Mouse (Mus musculus) right cerebral cortex, postnatal 25 days (tissue): ENCODE data around the gene Rnase4.

Experiments
- DNase-seq: peaks from one replicate; pipeline ENCODE4 v3.0.0; 2022

Gene Rnase4

DNA sequence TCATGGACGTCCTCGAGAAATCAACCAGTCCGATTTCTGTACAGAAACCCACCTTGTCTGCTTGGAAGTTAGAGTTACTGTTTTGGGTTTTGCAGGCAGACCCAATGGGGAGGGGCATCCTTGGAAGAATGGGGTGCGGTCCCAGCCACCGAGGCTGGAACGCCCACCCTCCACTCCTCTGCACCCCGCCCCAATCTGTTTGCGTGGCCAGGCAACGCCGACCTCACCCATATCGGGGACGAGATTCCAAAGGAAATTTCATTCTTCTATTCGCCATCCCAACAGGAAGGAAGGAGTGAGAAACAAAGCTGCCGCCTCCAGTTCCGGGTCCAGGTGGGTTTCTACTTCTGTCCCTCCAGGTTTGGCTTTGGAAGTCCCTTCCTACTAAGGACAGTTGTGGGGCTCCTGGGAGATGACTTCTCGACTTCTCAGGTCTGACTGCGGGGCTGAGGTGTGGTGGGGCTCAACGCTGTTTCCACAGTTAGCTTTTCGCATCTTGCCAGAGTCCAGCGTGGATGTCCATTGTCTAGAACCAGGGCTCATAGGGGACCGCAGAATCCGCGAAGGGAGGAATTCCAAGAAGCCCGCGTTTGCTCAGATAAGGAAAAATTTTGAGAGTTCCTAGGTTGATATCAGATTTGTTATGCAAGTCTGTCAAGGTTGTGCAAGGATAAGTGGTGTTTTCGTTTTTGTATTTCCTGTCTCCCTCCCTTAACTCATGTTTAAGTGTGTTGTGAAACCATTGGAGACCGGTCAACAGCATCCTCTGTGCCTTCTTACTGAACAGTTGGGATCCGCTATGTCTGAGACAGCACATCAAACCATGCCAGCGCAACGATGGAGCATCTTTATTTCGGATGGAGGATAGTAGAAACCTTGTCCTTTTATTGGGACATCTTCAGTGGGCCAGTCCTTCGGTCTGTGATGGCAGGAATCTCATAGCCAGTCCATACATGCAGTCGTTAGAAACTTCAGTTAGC, at the start of gene Rnase4, which contains the start of gene Ang:
Gene Rnase4 (plus strand): TSS at position 157 of the 980 bp plus-strand sequence.
Gene Ang (plus strand): TSS at position 230 of the 980 bp plus-strand sequence.
- DNase-seq = peak; percentile 29

DNA sequence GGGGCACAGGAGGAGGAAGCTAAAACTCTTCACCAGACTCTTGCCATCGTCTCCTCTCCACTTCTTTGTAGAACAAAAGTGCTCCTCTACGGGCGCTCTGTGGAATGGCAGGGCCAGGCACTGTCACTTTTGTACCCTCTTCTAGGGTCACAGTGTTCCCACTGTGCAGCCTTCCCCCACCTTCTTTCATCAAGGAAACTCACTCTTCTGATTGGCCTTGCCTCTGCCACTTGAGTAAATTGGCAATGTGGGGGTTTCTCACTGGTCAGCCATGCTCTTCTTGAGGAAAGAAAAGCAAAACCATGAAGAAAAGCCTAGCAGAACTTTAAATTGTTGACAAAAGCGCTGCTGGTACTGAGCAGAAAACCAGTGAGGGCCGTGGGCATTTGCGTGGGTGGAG, 49.1 kb upstream of the Rnase4 start, which contains the start of gene Rnase9:
Gene Rnase9 (minus strand): TSS at position 101 of the 400 bp plus-strand sequence.
- no peak for DNase-seq

DNA sequence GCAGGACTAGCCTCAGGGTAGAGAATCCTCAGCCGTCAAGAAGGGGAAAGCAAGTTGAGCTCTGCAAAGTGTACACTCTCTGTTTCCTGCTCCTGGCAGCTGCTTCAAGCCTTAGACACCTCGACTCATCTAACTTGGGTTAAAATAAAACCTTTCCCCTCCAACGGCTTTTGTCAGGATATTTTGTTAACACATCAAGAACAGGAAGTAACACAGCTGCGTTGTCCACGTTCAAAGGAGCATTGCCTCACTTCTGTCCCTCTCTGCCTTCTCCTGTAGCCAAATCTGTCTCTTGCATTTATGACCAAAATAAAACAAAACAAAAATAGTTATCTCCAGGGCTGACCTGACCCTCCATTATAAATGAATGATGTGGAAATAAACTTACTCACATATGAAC, 43.0 kb upstream of the Rnase4 start:
- DNase-seq = no peak

DNA sequence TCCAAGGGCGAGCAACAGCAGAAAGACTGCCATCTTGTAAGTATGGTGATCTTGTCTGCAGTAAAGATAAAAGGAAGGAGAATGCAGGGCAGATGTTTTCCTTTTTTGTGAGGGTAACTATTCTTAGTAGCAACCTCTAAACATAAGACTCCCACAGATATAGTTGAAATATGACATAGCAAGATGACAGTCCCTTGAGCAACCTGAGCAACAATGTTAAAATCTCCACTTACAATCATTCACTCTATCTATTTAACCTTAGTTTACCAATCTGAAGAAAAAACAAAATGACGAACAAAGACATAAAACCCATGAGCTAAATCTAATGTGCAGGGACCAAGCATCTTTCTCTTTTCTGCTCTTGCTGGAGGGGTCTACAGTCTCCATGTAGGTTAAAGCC, 40.8 kb upstream of the Rnase4 start, which contains the start of gene Rnase11:
Gene Rnase11 (minus strand): TSS at position 101 of the 400 bp plus-strand sequence.
- no peak for DNase-seq

DNA sequence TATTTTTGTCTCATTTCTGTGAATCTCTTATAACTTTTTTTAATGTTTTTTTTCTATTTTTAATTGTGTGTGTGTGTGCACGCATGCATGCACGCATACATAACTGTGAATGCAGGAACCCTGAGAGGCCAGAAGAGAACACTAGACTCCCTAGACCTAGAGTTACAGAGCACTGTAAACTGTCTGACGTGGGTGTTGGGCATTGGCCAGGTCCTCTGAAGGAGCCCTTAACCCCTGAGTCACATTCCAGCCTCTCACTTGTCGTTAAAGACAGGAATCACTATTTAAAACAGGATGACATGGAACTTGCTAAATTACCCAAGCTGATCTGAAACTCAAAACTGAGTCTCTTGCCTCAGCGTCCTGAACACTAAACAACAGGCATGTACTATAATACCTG, 38.9 kb upstream of the Rnase4 start:
- DNase-seq = no peak

DNA sequence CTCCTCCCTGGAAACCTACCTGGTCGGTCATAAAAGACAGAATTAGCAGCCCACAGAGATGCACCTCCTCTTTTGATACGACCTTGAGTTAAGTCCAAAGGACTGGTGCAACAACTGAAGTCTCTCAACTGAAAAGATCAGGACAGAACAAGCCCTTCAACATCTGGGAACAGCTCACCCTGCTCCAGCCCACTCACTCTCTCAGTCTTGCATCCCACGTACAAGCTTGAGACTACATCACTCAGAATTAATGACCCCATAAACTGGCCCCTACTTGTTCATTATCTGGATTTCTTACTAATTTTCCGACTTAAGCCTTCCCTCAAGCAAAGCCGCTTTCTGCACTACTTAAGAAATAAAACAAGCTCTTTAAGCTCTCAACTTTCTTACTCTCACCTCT, 37.7 kb upstream of the Rnase4 start:
- no peak for DNase-seq

DNA sequence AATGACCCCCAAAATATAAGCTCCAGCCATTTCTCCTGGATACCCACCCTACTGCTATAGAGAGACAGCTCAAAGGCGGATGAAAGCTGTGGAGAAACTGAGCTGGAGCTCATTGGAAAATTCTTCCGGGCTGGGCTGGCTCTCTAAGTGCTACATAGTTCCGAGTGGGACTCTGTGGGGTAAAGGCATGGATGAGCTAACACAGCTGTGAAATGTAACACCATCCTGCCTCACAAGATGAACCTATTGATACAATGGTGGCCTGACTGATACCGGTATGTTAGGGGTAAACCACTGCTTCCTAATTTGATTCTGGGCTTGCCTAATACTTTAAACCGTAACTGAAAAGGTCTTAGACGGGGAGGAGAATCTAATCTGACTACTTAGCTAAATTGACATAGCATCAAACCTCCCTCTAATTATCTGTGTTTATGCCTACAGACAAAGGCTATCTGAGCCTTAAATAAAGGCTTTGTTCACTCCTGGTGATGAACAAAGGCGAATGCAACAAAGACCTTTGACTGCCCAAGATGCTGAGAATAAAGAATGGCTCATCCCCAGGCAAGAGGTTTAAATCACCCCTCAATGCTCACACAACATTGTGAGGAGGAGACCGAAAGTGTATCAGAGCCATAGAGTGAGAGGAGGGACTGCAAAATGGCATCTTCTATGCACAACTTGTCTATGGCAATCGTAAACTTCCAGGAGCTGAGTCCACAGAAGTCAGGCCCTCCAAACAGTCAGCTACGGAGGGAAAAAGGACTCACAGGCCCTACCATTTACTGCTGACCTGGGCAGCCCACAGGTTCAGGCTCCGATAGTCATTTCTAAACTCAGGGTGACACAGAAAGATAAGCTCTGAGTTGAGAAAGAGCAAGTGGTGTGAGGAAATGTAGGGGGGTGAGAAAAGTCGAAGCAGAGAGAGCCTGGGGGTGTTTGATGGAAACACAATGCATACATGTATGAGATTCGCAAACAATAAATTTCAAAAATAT, 36.3 kb upstream of the Rnase4 start:
- DNase-seq = no peak

- no peak for DNase-seq
Observed at GRCm38 (mm10) chr14:51057401-51057831, 33.5 kb upstream of the Rnase4 start, which contains the start of gene Rnase12. Gene Rnase12 (minus strand): TSS chr14:51057661.

GRCm38 (mm10) chr14:51060761-51061160, 30.1 kb upstream of the Rnase4 start:
- DNase-seq = no peak

DNA sequence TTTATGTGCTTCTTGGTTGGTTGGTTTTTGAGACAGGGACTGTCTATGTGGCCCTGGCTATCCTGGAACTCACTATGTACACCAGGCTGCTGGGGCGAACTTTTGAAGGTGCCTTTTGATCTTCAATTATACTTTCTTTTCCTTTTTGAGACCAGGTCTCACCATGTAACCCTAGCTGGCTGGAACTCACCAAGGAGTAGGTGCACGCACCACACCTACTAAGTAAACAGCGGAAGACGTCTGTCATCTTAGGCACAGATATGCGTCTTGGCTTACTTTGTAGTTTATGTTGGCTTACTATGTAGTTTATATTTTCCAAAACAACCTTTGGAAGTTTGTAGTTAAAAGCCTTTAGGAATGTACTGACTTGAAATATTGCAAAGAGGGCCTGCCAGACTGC, 21.9 kb upstream of the Rnase4 start:
- no peak for DNase-seq

GRCm38 (mm10) chr14:51069617-51070016, 21.3 kb upstream of the Rnase4 start:
- no peak for DNase-seq

DNA sequence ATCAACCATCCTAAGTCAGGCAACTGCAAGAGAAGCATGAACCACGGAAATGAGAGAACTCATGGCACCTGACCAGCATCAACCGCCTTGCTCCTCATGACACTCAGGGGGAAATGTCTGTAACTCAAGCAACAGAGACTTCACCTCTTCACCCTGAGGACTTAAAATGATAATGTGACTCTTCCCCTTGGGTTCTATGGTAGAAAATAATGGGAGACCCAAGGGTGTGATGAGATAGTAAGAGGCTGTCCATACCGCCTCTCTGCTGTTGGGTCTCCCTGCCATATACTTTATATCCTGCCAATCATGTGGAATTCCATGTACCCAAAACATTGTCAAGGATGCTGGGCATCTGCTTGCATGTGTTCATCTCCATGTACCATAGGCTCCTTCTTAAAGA, 16.5 kb upstream of the Rnase4 start, which contains the start of gene Olfr750:
Gene Olfr750 (minus strand): TSS at position 101 of the 400 bp plus-strand sequence.
- no peak for DNase-seq

- DNase-seq = no peak
Observed at GRCm38 (mm10) chr14:51079180-51079579, 11.7 kb upstream of the Rnase4 start.

DNA sequence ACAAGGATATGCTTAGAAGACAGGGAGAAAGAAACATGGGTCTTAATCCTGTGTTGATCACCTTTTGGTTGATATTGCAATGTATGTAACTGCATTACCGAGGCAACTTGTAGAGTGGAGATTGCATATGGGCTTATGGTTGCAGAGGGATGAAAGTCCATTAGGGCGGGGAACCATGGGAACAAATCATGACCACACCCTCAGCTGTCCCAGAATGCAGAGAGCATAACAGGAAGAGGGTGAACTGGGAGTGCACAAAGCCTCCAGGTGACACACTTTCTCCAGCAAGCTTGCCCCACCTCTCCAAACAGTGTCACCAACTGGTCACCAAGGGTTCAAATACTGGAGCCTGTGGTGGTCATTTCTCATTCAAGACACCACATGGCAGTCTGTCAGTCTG, 9.8 kb upstream of the Rnase4 start:
- DNase-seq = no peak

DNA sequence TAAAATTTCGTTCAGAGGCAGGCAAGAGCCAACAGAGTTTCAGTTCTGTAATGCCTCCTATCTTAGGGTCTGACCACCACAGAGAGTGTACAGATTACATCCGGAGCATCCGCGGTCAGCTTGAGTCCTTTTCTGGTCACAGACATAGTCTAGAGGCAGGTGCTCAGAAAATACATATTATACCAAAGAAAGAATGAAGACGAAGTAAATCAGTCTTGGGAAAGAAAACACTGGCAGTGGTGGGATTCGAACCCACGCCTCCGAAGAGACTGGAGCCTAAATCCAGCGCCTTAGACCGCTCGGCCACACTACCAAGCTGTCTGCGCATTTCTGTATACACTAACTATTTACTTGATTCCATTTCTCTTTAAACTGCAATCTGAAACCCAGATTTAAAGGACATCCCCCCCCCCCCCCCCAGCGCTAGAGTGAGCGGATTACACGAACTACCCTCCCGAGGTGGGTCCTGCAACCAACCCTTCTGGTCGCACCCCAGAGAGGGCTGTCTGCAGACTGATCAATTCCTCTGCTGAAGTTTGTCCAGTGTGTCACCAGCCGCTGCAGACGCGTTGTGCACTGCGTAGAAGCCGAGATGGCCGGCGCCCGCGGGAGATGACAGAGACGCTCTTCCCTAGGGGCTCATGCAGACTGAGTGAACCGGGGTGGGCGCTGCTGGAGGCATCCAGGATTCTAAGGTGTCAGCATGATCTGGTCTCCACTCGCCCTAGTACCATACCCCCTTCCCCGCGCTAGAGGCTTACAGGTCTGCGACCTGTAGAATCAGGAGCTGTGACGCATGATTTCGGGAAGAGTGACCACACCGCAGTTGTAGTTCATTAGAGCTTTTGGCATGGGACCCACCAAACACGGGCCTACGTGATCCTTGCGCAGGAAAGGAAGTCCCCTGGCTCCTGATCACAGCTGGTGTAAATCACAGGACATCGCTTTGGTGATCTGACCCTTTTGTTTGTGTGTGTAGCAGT, 8.0 kb upstream of the Rnase4 start:
- no peak for DNase-seq

DNA sequence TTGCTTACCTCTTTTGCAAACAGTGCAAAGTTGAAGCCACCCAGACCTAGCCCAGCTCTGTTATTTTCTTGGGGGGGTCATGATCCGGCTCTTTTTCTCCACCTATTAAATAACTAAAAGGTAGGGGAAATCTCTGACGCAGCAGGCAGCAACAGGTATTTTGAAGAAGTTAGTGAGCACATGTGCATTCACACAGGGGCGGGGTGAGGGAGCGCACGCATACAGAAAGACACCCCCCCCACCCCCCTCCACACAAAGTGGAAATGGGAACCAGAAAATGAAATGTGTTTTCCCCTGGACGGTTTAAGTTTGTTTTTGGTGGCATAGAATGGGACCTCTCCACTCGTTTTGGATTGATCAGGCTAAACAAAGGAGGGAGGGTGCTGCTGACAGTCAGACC, 7.1 kb upstream of the Rnase4 start:
- no peak for DNase-seq

- DNase-seq = no peak
Observed at GRCm38 (mm10) chr14:51085086-51085485, 5.8 kb upstream of the Rnase4 start.

DNA sequence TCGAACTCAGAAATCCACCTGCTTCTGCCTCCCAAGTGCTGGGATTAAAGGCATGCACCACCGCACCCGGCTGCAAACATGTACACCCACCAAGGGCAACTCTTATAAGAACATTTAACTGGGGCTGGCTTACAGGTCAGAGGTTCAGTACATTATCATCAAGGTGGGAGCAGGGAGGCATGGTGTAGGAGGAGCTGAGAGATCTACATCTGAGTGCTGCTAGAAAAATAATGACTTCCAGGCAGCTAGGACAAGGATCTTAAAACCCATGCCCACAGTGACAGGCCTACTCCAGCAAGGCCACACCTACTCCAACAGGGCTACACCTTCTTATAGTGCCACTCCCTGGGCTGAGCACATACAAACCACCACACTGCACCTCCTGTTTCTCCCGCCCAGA, 5.0 kb upstream of the Rnase4 start:
- no peak for DNase-seq

GRCm38 (mm10) chr14:51087762-51088161, 3.1 kb upstream of the Rnase4 start:
- no peak for DNase-seq

DNA sequence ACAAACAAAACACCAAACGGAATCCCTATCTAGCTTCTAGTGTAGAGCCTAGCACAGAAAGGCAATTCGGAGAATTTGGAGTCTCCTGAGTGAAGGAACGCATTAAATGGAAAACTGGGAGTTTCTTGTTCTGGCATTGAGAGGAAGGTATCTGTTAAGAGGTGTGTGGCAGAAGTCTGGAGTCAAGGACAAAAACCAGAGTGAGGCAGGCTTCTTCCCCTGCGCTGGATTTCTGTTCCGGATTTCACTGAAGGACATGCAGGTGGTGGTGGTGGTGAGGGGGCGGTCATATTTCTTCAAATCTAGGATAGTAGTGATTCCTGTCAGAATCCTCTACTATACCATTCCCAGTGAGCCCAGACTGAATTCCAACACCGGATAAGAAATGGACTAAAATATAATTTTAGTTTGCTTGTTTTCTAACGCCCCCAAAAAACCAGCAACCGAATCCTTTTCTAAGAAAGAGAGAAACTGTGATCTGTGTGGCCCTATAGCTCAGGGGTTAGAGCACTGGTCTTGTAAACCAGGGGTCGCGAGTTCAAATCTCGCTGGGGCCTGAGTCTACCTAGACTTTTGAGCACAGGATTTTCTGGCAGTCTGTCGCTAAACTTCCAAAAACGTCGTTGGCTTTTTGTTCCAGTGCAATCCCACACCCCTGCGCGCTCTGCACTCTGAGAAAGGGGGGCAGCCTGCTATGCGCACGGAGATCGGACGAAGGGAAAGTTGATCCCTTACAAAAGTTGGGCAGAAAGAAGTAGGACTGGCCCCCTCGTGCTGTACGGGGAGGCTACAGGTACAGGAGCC, 2.5 kb upstream of the Rnase4 start:
- DNase-seq = peak; percentile 82
